Mouse (Mus musculus) CD8-positive naive resting alpha-beta T cell, adult 57 days (primary cell): ENCODE results near the gene Olfr744. TPM values are rescaled to one million over a fixed set of nuclear protein-coding genes. Genes with fewer than 3 reads are reported as not detected.

ENCODE experiments used
- total RNA-seq: library from RNA; stranded (reverse); gene quantifications from one replicate; pipeline ENCODE4 v1.2.4, GENCODE M21; 2023

The Olfr744 gene
- total RNA-seq = not detected

GRCm38 (mm10) chr14:50614579-50614978 lies at the start of gene Olfr744:
Gene Olfr744 (plus strand): TSS chr14:50614879.

GRCm38 (mm10) chr14:50639088-50639487 lies 24.4 kb downstream of the Olfr744 start, which contains the start of gene Olfr745:
Gene Olfr745 (plus strand): TSS chr14:50639388.

GRCm38 (mm10) chr14:50646783-50647182 lies 32.1 kb downstream of the Olfr744 start, which contains the start of gene Olfr746:
Gene Olfr746 (plus strand): TSS chr14:50647083.

Other genes with a start within 250 kb of the Olfr744 start
- gene Olfr736, start 233.7 kb upstream of the Olfr744 start, total RNA-seq = not detected
- gene Olfr738, start 207.3 kb upstream of the Olfr744 start, total RNA-seq = not detected
- gene Olfr739, start 196.3 kb upstream of the Olfr744 start, total RNA-seq = not detected
- not detected for gene Olfr740, start 169.3 kb upstream of the Olfr744 start, total RNA-seq
- gene Olfr741, start 142.1 kb upstream of the Olfr744 start, total RNA-seq = not detected
- gene Olfr742, start 111.3 kb upstream of the Olfr744 start, total RNA-seq = not detected
- not detected for gene Olfr743, start 93.0 kb upstream of the Olfr744 start, total RNA-seq
- not detected for gene Olfr745, start 24.5 kb downstream of the Olfr744 start, total RNA-seq
- not detected for gene Olfr746, start 32.2 kb downstream of the Olfr744 start, total RNA-seq
- gene Olfr747, start 78.3 kb downstream of the Olfr744 start, total RNA-seq = not detected
- not detected for gene Olfr748, start 92.5 kb downstream of the Olfr744 start, total RNA-seq
- gene Olfr749, start 130.2 kb downstream of the Olfr744 start, total RNA-seq = not detected
- gene Ttc5, start 170.6 kb downstream of the Olfr744 start, total RNA-seq = 70.2 TPM
- gene Ccnb1ip1, start 192.9 kb downstream of the Olfr744 start, total RNA-seq = 2.4 TPM
- 59.4 TPM for gene Parp2, start 193.0 kb downstream of the Olfr744 start, total RNA-seq